Mouse (Mus musculus) liver, embryonic 12.5 days (tissue): ENCODE measurements at regions not wholly inside any gene's neighbourhood (a gene's known extent, or its start where the extent isn't known, plus 50 kb on each side); places are given as distances from the start of the nearest gene placed in this dataset. TPM values are rescaled to one million over a fixed set of nuclear protein-coding genes. Genes with fewer than 3 reads are reported as not detected.

Experiments used
- ATAC-seq: fragments of 200-750 bp; cut with Nextera tagmentation; 2 replicates; pipeline ENCODE4 v1.8.0; 2017; ENCODE audit warnings: moderate number of reproducible peaks, mild to moderate bottlenecking, moderate library complexity
- H3K27ac ChIP-seq: fragments of 300-500 bp; sonication (generic); 2 replicates; pipeline ENCODE4 v1.5.1; 2016; ENCODE audit warnings: mild to moderate bottlenecking
- H3K27me3 ChIP-seq: fragments of 300-500 bp; sonication (generic); replicated peaks from 2 replicates; pipeline ENCODE4 v1.6.1; 2016; ENCODE audit warnings: mild to moderate bottlenecking, moderate library complexity
- H3K36me3 ChIP-seq: fragments of 300-500 bp; sonication (generic); 2 replicates; pipeline ENCODE4 v1.6.1; 2016; ENCODE audit warnings: mild to moderate bottlenecking, moderate library complexity
- H3K4me1 ChIP-seq: fragments of 300-500 bp; sonication (generic); 2 replicates; pipeline ENCODE4 v1.6.1; 2016
- H3K4me2 ChIP-seq: fragments of 300-500 bp; sonication (generic); 2 replicates; pipeline ENCODE4 v1.6.1; 2016; ENCODE audit warnings: mild to moderate bottlenecking, moderate library complexity
- H3K4me3 ChIP-seq: fragments of 300-500 bp; sonication (generic); 2 replicates; pipeline ENCODE4 v1.5.1; 2016; ENCODE audit warnings: mild to moderate bottlenecking, moderate library complexity
- H3K9ac ChIP-seq: fragments of 300-500 bp; sonication (generic); 2 replicates; pipeline ENCODE4 v1.6.1; 2016; ENCODE audit warnings: mild to moderate bottlenecking, moderate library complexity
- H3K9me3 ChIP-seq: fragments of 300-500 bp; sonication (generic); replicated peaks from 2 replicates; pipeline ENCODE4 v1.6.1; 2016; ENCODE audit warnings: mild to moderate bottlenecking, moderate library complexity
- WGBS: fragments of 180-500 bp; shearing (Covaris S2); methylation state at CpG from one replicate; pipeline ENCODE4 v1.1.7; 2016; ENCODE audit not compliant: insufficient replicate concordance; 5-methylcytosine and 5-hydroxymethylcytosine counted together
- microRNA-seq: library from miRNA; unstranded; fragments of <30 nt; microRNA quantifications from one replicate; pipeline ENCODE4, GENCODE M21; 2017

DNA sequence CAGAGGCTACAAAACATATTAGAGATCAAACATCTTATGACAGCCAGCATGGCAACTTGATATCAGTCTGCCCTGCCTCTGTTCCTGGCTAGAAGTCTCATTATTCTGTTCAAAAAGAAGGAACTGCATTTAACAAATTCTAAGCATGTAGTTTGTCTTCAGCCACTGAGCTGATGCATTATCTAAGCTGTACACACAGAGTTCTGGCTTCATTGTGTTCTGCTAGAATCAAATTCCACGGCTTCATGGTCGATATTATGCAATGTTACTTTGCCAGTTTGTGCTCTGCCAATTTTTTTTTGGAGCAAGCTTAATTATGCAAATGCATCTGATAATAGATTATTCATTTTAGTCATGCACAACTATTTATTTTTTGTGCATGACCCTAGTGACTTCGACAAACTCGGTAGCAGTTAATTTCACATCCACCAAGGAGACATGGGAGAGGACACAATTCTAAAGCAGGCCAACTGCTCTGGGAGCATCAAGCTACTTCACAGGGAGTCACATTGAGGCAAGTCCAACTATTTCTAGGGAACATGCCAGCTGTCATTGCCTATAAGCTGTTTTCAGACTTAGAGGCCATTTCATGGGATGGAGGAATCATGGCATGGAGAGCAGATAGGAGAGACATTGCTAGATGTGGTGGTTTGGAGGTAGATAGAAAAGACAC, 360.8 kb downstream of the Kif20b start:
- Histone ChIP-seq H3K9me3 (no peaks in the 10 kb centered on the region), H3K4me3 (no peak overlapping the region), H3K27me3 (no peaks in the 10 kb centered on the region), H3K9ac (no peak overlapping the region), H3K36me3 (no peaks in the 10 kb centered on the region), H3K4me2 (no peak overlapping the region), H3K4me1 (no peaks in the 10 kb centered on the region), H3K27ac (no peak overlapping the region)
- ATAC-seq: no peak
- WGBS: 70% methylated on average over 4 of the region's 4 CpGs

DNA sequence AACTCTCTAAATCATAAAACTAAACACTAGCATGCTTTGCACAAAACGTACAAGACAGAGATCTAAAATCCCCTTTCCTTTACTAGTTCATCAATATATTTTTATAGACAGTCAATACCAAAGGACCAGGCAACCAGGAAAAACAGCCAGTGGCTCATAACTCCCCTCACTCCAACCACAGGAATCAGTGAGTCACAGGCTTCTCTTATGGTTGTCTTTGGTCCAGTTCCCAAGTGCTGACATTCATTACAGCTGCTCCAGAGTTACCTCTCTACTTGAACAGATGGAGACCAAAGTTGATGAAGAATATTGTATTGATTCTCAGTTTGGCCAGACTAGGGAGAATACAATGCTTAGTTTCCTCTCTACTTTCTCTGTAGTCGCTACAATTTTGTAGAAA, 376.7 kb downstream of the Kif20b start:
- Histone ChIP-seq H3K4me2 (no peak overlapping the region), H3K36me3 (no peaks in the 10 kb centered on the region), H3K4me1 (no peaks in the 10 kb centered on the region), H3K27ac (no peak overlapping the region), H3K27me3 (no peaks in the 10 kb centered on the region), H3K9me3 (no peaks in the 10 kb centered on the region), H3K4me3 (no peak overlapping the region), H3K9ac (no peak overlapping the region)
- WGBS: 65% methylated on average over 2 of the region's 2 CpGs
- no peak for ATAC-seq

DNA sequence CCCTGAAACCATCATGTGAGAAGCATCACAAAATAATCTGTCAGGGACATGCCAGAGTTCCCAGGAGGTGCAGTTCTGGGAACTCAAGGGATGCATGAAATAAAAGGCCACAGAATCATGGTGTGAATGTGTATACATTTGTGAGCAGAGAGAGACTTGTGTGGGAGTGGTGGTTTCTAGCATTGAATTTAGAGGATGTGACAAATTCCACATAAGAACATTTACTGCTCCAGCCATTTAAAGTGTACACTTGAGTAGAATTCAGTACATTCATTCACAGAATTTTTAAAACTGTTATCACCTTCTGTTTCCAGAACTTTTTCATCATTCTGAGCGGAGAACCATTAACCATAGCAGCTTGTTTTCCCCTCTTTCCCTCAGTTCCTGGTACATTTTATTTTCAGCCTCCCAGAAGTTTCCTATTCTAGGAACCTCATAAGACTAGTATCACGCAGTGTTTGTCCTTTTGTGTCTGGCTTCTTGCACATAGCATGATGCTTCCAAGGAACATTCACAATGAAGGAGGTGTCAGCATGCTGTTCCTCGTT, 380.6 kb downstream of the Kif20b start:
- no peak for ATAC-seq
- Histone ChIP-seq H3K4me3 (no peak overlapping the region), H3K36me3 (no peaks in the 10 kb centered on the region), H3K9ac (no peak overlapping the region), H3K4me2 (no peak overlapping the region), H3K4me1 (no peaks in the 10 kb centered on the region), H3K27ac (no peak overlapping the region), H3K9me3 (no peaks in the 10 kb centered on the region), H3K27me3 (no peaks in the 10 kb centered on the region)
- 65% methylated on average over 3 of the region's 3 CpGs for WGBS

Small RNAs in the stretch of these regions (microRNA-seq; reads per million reads assigned to microRNA genes)
- not detected for gene Gm23075
